Comparison of ENCODE assay signal across 7 mouse cellular contexts in genomic region chr1:36545845-36546600, GRCm38 (mm10). TPM values are rescaled to one million over a fixed set of nuclear protein-coding genes. Genes with fewer than 3 reads are reported as not detected.
DNase-seq lines count a peak whose midpoint lies in the region; ATAC-seq and TF ChIP-seq lines count a peak whose summit lies in the region.

No protein-coding gene starts in this region.

- H3K4me2 ChIP-seq in hindbrain, embryonic 14.5 days (replicated peaks), result peak overlapping the region; percentile 77
- H3K4me2 ChIP-seq in midbrain, embryonic 11.5 days, result peak overlapping the region; percentile 68

- no peaks in the 10 kb centered on the region for H3K27me3 ChIP-seq in hindbrain, embryonic 14.5 days (ENCODE audit: control insufficient read depth, insufficient read depth, low read length)
- H3K27me3 ChIP-seq in midbrain, embryonic 11.5 days (ENCODE audit: control insufficient read depth, insufficient read depth, low read length), result no peaks in the 10 kb centered on the region

- no peak for DNase-seq in left cerebral cortex, adult 2 months (ENCODE audit: extremely low spot score in 1 of 2, low spot score in 2 of 2)
- no peak for DNase-seq in left cerebral cortex, adult 11 months (ENCODE audit: low spot score)
- no peak for DNase-seq in hindbrain, embryonic 14.5 days (ENCODE audit: low spot score)
- DNase-seq in midbrain, embryonic 11.5 days (ENCODE audit: low spot score, missing footprints), result peak; percentile 88
- no peak for DNase-seq in left cerebral cortex, adult 8-10 months (ENCODE audit: low spot score in 2 of 2)
- no peak for DNase-seq in gastrocnemius, postnatal 36 days

- TF ChIP-seq POLR2A in cortical plate, adult 2 months (IDR thresholded peaks at IDR 0.05; ENCODE audit: extremely low read depth, insufficient read depth, low read length), result no peak

- no peak for ATAC-seq in hindbrain, embryonic 14.5 days (ENCODE audit: low FRiP score)
- no peak for ATAC-seq in midbrain, embryonic 11.5 days (ENCODE audit: low FRiP score)

- H3K27ac ChIP-seq in left cerebral cortex, adult 2 months, result peak overlapping the region; percentile 93; the same call in 1 of the 2 replicates
- H3K27ac ChIP-seq in cortical plate, adult 2 months (ENCODE audit: insufficient read depth, low read length), result no peak overlapping the region
- H3K27ac ChIP-seq in hindbrain, embryonic 14.5 days, result no peak overlapping the region
- no peak overlapping the region for H3K27ac ChIP-seq in midbrain, embryonic 11.5 days (ENCODE audit: low read depth, low read length)

- intact Hi-C loops in left cerebral cortex, adult 2 months (cut with DNase I), result loop anchor here (2.0 kb wide), 1 partner anchor 199 kb away; no protein-coding TSS in a partner anchor
- intact Hi-C loops in gastrocnemius, postnatal 36 days (cut with DNase I), result no loop called here

- H3K36me3 ChIP-seq in hindbrain, embryonic 14.5 days (replicated peaks; ENCODE audit: control insufficient read depth, insufficient read depth), result peaks cover 48% of the 10 kb centered on the region
- peaks cover 18% of the 10 kb centered on the region for H3K36me3 ChIP-seq in midbrain, embryonic 11.5 days (ENCODE audit: control insufficient read depth, insufficient read depth, low read length)

- H3K4me1 ChIP-seq in cortical plate, adult 2 months (ENCODE audit: control insufficient read depth, insufficient read depth, low read length), result no peaks in the 10 kb centered on the region
- H3K4me1 ChIP-seq in hindbrain, embryonic 14.5 days (replicated peaks; ENCODE audit: control insufficient read depth, insufficient read depth, low read length), result peaks cover 27% of the 10 kb centered on the region
- H3K4me1 ChIP-seq in midbrain, embryonic 11.5 days (ENCODE audit: control insufficient read depth, insufficient read depth, low read length), result peaks cover 16% of the 10 kb centered on the region

- 62% methylated on average over 18 of the region's 19 CpGs for WGBS in hindbrain, embryonic 14.5 days
- 69% methylated on average over 19 of the region's 19 CpGs for WGBS in midbrain, embryonic 11.5 days

- peak; percentile 40 for TF ChIP-seq CTCF in left cerebral cortex, adult 2 months (IDR thresholded peaks at IDR 0.05)
- TF ChIP-seq CTCF in cortical plate, adult 2 months (IDR thresholded peaks at IDR 0.05; ENCODE audit: extremely low read depth, insufficient read depth, low read length), result no peak

- H3K9ac ChIP-seq in hindbrain, embryonic 14.5 days, result peak overlapping the region; percentile 79; the same call in 1 of the 2 replicates
- peak overlapping the region; percentile 80; the same call in 1 of the 2 replicates for H3K9ac ChIP-seq in midbrain, embryonic 11.5 days (ENCODE audit: low read length)

- no peaks in the 10 kb centered on the region for H3K9me3 ChIP-seq in hindbrain, embryonic 14.5 days (ENCODE audit: control insufficient read depth, low read length)
- no peaks in the 10 kb centered on the region for H3K9me3 ChIP-seq in midbrain, embryonic 11.5 days (ENCODE audit: control insufficient read depth, low read length)

- peak overlapping the region; percentile 84 for H3K4me3 ChIP-seq in left cerebral cortex, adult 2 months
- H3K4me3 ChIP-seq in cortical plate, adult 2 months (ENCODE audit: insufficient read depth, low read length), result peak overlapping the region; percentile 67
- H3K4me3 ChIP-seq in hindbrain, embryonic 14.5 days (replicated peaks; ENCODE audit: low read length), result peak overlapping the region; percentile 59
- peak overlapping the region; percentile 64 for H3K4me3 ChIP-seq in midbrain, embryonic 11.5 days (ENCODE audit: low read depth, low read length)

RNA-seq across cellular contexts. Expression of gene Ankrd39, which starts 1.2 kb away (rescaled TPM):
- 10 to 100 TPM; 12.0 to 14.8 TPM for total RNA-seq in left cerebral cortex, adult 2 months (2021)
- 19.2 and 20.0 TPM in 2 replicates for polyA plus RNA-seq in cortical plate, adult 2 months (2012; rRNA removed)
- polyA plus RNA-seq in hindbrain, embryonic 14.5 days (2014; fragmentation: Nextera tagmentation; extraction: Ambion mirVana), result 23.9 and 26.9 TPM in 2 replicates
- 12.3 and 14.0 TPM in 2 replicates for polyA plus RNA-seq in midbrain, embryonic 11.5 days (2014; fragmentation: Nextera tagmentation; extraction: Ambion mirVana)
- 10 to 100 TPM; 13.1 to 17.0 (median 14.9) TPM for total RNA-seq in left cerebral cortex, adult 8-10 months (2022)
- 1 to 10 TPM; 7.8 to 8.5 TPM for total RNA-seq in gastrocnemius, postnatal 36 days (2021)

RNA-seq across cellular contexts. Expression of gene Gm42417, which starts 6.8 kb away (rescaled TPM):
- not detected for total RNA-seq in left cerebral cortex, adult 2 months (2021)
- 0.04 and 0.06 TPM in 2 replicates for polyA plus RNA-seq in cortical plate, adult 2 months (2012; rRNA removed)
- 0.23 and 1.1 TPM in 2 replicates for polyA plus RNA-seq in hindbrain, embryonic 14.5 days (2014; fragmentation: Nextera tagmentation; extraction: Ambion mirVana)
- polyA plus RNA-seq in midbrain, embryonic 11.5 days (2014; fragmentation: Nextera tagmentation; extraction: Ambion mirVana), result not detected in 2 replicates
- not detected for total RNA-seq in left cerebral cortex, adult 8-10 months (2022)
- 1,000 to 10,000 TPM; 1,257 to 1,260 TPM for total RNA-seq in gastrocnemius, postnatal 36 days (2021)

RNA-seq across cellular contexts. Expression of gene Ankrd23, which starts 9.3 kb away (rescaled TPM):
- 1 to 10 TPM; 5.0 to 8.1 TPM for total RNA-seq in left cerebral cortex, adult 2 months (2021)
- 9.3 and 10.4 TPM in 2 replicates for polyA plus RNA-seq in cortical plate, adult 2 months (2012; rRNA removed)
- 6.9 and 10.6 TPM in 2 replicates for polyA plus RNA-seq in hindbrain, embryonic 14.5 days (2014; fragmentation: Nextera tagmentation; extraction: Ambion mirVana)
- polyA plus RNA-seq in midbrain, embryonic 11.5 days (2014; fragmentation: Nextera tagmentation; extraction: Ambion mirVana), result 6.0 TPM in 2 replicates
- 1 to 10 TPM; 3.9 to 6.0 (median 5.0) TPM for total RNA-seq in left cerebral cortex, adult 8-10 months (2022)
- 1,000 to 10,000 TPM; 2,677 to 2,859 TPM for total RNA-seq in gastrocnemius, postnatal 36 days (2021)

RNA-seq across cellular contexts. Expression of gene Sema4c, which starts 12.1 kb away (rescaled TPM):
- 10 to 100 TPM; 17.7 to 18.4 TPM for total RNA-seq in left cerebral cortex, adult 2 months (2021)
- 10.8 and 11.7 TPM in 2 replicates for polyA plus RNA-seq in cortical plate, adult 2 months (2012; rRNA removed)
- polyA plus RNA-seq in hindbrain, embryonic 14.5 days (2014; fragmentation: Nextera tagmentation; extraction: Ambion mirVana), result 3.1 and 3.8 TPM in 2 replicates
- 3.1 and 3.4 TPM in 2 replicates for polyA plus RNA-seq in midbrain, embryonic 11.5 days (2014; fragmentation: Nextera tagmentation; extraction: Ambion mirVana)
- total RNA-seq in left cerebral cortex, adult 8-10 months (2022), result 10 to 100 TPM; 16.1 to 23.4 (median 19.2) TPM
- total RNA-seq in gastrocnemius, postnatal 36 days (2021), result 1 to 10 TPM; 6.3 to 7.4 TPM

RNA-seq across cellular contexts. Expression of gene Cnnm3, which starts 34.4 kb away (rescaled TPM):
- total RNA-seq in left cerebral cortex, adult 2 months (2021), result 10 to 100 TPM; 29.8 to 34.9 TPM
- polyA plus RNA-seq in cortical plate, adult 2 months (2012; rRNA removed), result 26.0 and 26.6 TPM in 2 replicates
- 6.1 and 6.8 TPM in 2 replicates for polyA plus RNA-seq in hindbrain, embryonic 14.5 days (2014; fragmentation: Nextera tagmentation; extraction: Ambion mirVana)
- polyA plus RNA-seq in midbrain, embryonic 11.5 days (2014; fragmentation: Nextera tagmentation; extraction: Ambion mirVana), result 3.7 and 4.3 TPM in 2 replicates
- total RNA-seq in left cerebral cortex, adult 8-10 months (2022), result 10 to 100 TPM; 31.8 to 38.3 (median 33.4) TPM
- total RNA-seq in gastrocnemius, postnatal 36 days (2021), result 10 to 100 TPM; 10.8 to 12.2 TPM

Comparison
In these comparisons a context has a peak if more than half of its experiments do, and no peak if none do; other contexts are left out.
1. RNA of gene Gm42417, which starts 6.8 kb away (total RNA-seq): 1,257 to 1,260 TPM in gastrocnemius, postnatal 36 days; not detected in left cerebral cortex, adult 8-10 months and not detected in left cerebral cortex, adult 2 months; every median in the first group is over 100 times any median in the second.
2. RNA of gene Ankrd23, which starts 9.3 kb away (total RNA-seq): 2,677 to 2,859 TPM in gastrocnemius, postnatal 36 days; 5.0 to 8.1 TPM in left cerebral cortex, adult 2 months and 3.9 to 6.0 TPM in left cerebral cortex, adult 8-10 months; every median in the first group is over 100 times any median in the second.
3. Peak in every context shown above with its lines, with median percentiles within 50 percentile points of each other: H3K4me3 ChIP-seq.